ENCODE assay signal across 20 mouse cellular contexts in genomic region chr13:28700081-28700480, GRCm38 (mm10).
"Had no signal": no experiment of that assay in that cellular context is flagged by ENCODE, and none has a peak within 500 bp of the region (broad histone marks: within the 10 kb centered on the region; RNA-seq: fewer than 3 reads in every experiment).

No protein-coding gene starts in this region.

- DNase-seq: kidney, adult 2 months; kidney, postnatal 10 days; kidney, postnatal 36 days; layer of hippocampus, postnatal 36 days; liver, postnatal 0 days; right cerebral cortex, postnatal 4 days; thymus, adult 18-20 months; thymus, postnatal 36 days had no signal

- H3K9ac ChIP-seq: kidney, embryonic 15.5 days; limb, embryonic 12.5 days; liver, embryonic 14.5 days; liver, postnatal 0 days; lung, embryonic 15.5 days; midbrain, embryonic 13.5 days had no signal

- H3K36me3 ChIP-seq: kidney, embryonic 15.5 days; lung, embryonic 15.5 days; midbrain, embryonic 13.5 days had no signal

- H3K27me3 ChIP-seq: kidney, embryonic 15.5 days; limb, embryonic 12.5 days; lung, embryonic 15.5 days; midbrain, embryonic 13.5 days had no signal

- H3K9me3 ChIP-seq: kidney, embryonic 15.5 days; limb, embryonic 12.5 days; lung, embryonic 15.5 days; midbrain, embryonic 10.5 days; midbrain, embryonic 13.5 days had no signal

- H3K4me3 ChIP-seq: kidney, embryonic 15.5 days; left cerebral cortex, adult 2 months; limb, embryonic 12.5 days; lung, embryonic 15.5 days; megakaryocyte, embryonic 14.5 days; midbrain, embryonic 10.5 days; midbrain, embryonic 13.5 days had no signal

- H3K27ac ChIP-seq: kidney, embryonic 15.5 days; left cerebral cortex, adult 2 months; limb, embryonic 12.5 days; liver, embryonic 14.5 days; lung, embryonic 15.5 days; midbrain, embryonic 10.5 days; midbrain, embryonic 13.5 days; stomach, postnatal 0 days had no signal

- H3K4me2 ChIP-seq: kidney, embryonic 15.5 days; limb, embryonic 12.5 days; liver, embryonic 11.5 days; lung, embryonic 15.5 days; midbrain, embryonic 13.5 days had no signal

- ATAC-seq: intestine, postnatal 0 days; liver, postnatal 0 days; midbrain, embryonic 16.5 days had no signal
